Mouse (Mus musculus): ENCODE data around the gene Tcf23. TPM values are rescaled to one million over a fixed set of nuclear protein-coding genes. Genes with fewer than 3 reads are reported as not detected.

Gene Tcf23
- 0.08 TPM in 2 replicates for polyA plus RNA-seq (2014; fragmentation: Nextera tagmentation; extraction: Ambion mirVana)

GRCm38 (mm10) chr5:30968416-30968815 lies at the start of gene Tcf23:
Gene Tcf23, plus strand, starts transcription at chr5:30968662.
- Histone ChIP-seq H3K9me3 (ENCODE audit: control insufficient read depth, low read length) (no peaks in the 10 kb centered on the region), H3K27me3 (ENCODE audit: control insufficient read depth, insufficient read depth, low read length) (no peaks in the 10 kb centered on the region), H3K9ac (replicated peaks; ENCODE audit: low read length) (no peak within 1 kb of the TSS), H3K27ac (replicated peaks; ENCODE audit: low read depth, low read length) (no peak within 1 kb of the TSS), H3K4me2 (ENCODE audit: low read length) (no peak within 1 kb of the TSS), H3K4me3 (replicated peaks; ENCODE audit: low read depth, low read length) (no peak within 1 kb of the TSS), H3K36me3 (ENCODE audit: control insufficient read depth, insufficient read depth, low read length) (no peaks in the 10 kb centered on the region), H3K4me1 (ENCODE audit: control insufficient read depth, insufficient read depth, low read length) (no peaks in the 10 kb centered on the region)
- no peak for DNase-seq
- 77% methylated on average over 8 of the region's 8 CpGs for WGBS
- ATAC-seq (ENCODE audit: low FRiP score, low TSS enrichment): no peak

GRCm38 (mm10) chr5:30918691-30919090 lies 49.8 kb upstream of the Tcf23 start:
- ATAC-seq (ENCODE audit: low FRiP score, low TSS enrichment): no peak
- WGBS: 76% methylated on average over 8 of the region's 8 CpGs
- Histone ChIP-seq H3K36me3 (ENCODE audit: control insufficient read depth, insufficient read depth, low read length) (no peaks in the 10 kb centered on the region), H3K9me3 (ENCODE audit: control insufficient read depth, low read length) (no peaks in the 10 kb centered on the region), H3K27me3 (ENCODE audit: control insufficient read depth, insufficient read depth, low read length) (no peaks in the 10 kb centered on the region; the same call in 1 of the 2 replicates), H3K27ac (replicated peaks; ENCODE audit: low read depth, low read length) (no peak overlapping the region), H3K4me1 (ENCODE audit: control insufficient read depth, insufficient read depth, low read length) (peaks cover 13% of the 10 kb centered on the region), H3K9ac (replicated peaks; ENCODE audit: low read length) (no peak overlapping the region), H3K4me2 (ENCODE audit: low read length) (no peak overlapping the region), H3K4me3 (replicated peaks; ENCODE audit: low read depth, low read length) (no peak overlapping the region)
- DNase-seq: no peak

GRCm38 (mm10) chr5:30919831-30920614 lies 48.4 kb upstream of the Tcf23 start:
- H3K27ac ChIP-seq (replicated peaks; ENCODE audit: low read depth, low read length): no peak overlapping the region
- ATAC-seq (ENCODE audit: low FRiP score, low TSS enrichment) (no peak), DNase-seq (peak; percentile 13)
- H3K36me3 ChIP-seq (ENCODE audit: control insufficient read depth, insufficient read depth, low read length): no peaks in the 10 kb centered on the region
- 74% methylated on average over 11 of the region's 11 CpGs for WGBS
- no peaks in the 10 kb centered on the region; the same call in 1 of the 2 replicates for H3K27me3 ChIP-seq (ENCODE audit: control insufficient read depth, insufficient read depth, low read length)
- peaks cover 13% of the 10 kb centered on the region for H3K4me1 ChIP-seq (ENCODE audit: control insufficient read depth, insufficient read depth, low read length)
- no peak overlapping the region for H3K4me3 ChIP-seq (replicated peaks; ENCODE audit: low read depth, low read length)
- H3K9me3 ChIP-seq (ENCODE audit: control insufficient read depth, low read length): no peaks in the 10 kb centered on the region
- no peak overlapping the region for H3K9ac ChIP-seq (replicated peaks; ENCODE audit: low read length)
- no peak overlapping the region for H3K4me2 ChIP-seq (ENCODE audit: low read length)

DNA sequence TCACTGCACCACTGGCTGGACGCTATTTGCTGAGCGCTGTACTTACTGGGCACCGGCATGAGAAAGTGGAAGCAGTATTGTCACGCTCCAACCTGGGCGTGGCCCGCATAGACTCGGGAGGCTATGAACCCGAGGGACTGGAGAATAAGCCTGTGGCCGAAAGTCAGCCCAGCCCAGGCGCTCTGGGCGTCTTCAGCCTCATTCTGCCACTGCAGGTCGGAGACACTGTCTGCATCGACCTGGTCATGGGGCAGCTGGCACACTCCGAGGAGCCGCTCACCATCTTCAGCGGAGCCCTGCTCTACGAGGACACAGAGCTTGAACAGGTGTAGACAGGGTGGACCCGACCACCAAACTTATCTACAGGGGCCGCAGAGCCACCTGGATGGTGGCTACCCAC lies 47.8 kb upstream of the Tcf23 start:
- Histone ChIP-seq H3K4me1 (ENCODE audit: control insufficient read depth, insufficient read depth, low read length) (peaks cover 11% of the 10 kb centered on the region), H3K36me3 (ENCODE audit: control insufficient read depth, insufficient read depth, low read length) (no peaks in the 10 kb centered on the region), H3K9me3 (ENCODE audit: control insufficient read depth, low read length) (no peaks in the 10 kb centered on the region), H3K27me3 (ENCODE audit: control insufficient read depth, insufficient read depth, low read length) (no peaks in the 10 kb centered on the region; the same call in 1 of the 2 replicates), H3K9ac (replicated peaks; ENCODE audit: low read length) (no peak overlapping the region), H3K27ac (replicated peaks; ENCODE audit: low read depth, low read length) (no peak overlapping the region), H3K4me2 (ENCODE audit: low read length) (peak overlapping the region; percentile 81; the same call in 1 of the 2 replicates), H3K4me3 (replicated peaks; ENCODE audit: low read depth, low read length) (no peak overlapping the region)
- 59% methylated on average over 19 of the region's 19 CpGs for WGBS
- ATAC-seq (ENCODE audit: low FRiP score, low TSS enrichment): no peak
- DNase-seq: no peak

DNA sequence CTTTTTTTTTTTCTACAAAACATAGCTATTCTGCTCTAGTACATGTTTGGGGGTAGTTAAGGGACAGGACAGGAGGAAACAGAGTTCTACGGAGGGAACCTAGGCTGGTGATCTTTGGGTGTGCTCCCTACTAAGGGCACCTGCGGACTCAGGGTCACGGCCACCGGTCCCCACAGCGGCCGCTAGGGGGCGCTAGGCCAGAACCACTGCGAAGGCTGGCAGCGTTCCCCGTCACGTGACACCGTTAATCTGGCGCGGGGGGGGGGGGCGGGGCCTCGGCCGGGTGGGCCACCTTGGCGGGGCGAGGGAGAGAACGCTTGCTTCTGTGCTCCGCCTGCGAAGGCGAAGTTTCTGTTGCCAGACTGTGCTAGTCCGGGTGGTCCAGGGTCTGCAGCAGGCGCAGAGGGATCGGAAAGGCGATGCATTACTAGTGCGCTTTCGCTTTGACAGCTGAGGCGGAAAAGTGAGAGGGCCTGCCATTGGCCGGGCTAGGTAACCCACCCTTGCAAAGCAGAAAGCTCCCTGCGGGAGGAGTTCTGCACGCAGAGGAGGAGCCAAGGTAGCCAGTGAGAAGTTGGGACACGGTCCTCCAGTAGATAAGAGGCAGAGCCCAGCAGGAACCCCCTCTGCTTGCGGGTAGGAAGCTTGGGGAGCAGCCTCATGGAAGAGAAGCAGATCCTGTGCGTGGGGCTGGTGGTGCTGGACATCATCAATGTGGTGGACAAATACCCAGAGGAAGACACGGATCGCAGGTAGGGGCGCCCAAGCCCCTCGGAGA lies 47.0 kb upstream of the Tcf23 start, which contains the start of gene Khk:
Gene Khk (plus strand): TSS at position 176 of the 778 bp plus-strand sequence.
- Histone ChIP-seq H3K27ac (replicated peaks; ENCODE audit: low read depth, low read length) (peak within 1 kb of the TSS; percentile 45; the same call in 1 of the 2 replicates), H3K9ac (replicated peaks; ENCODE audit: low read length) (peak within 1 kb of the TSS; percentile 64), H3K4me3 (replicated peaks; ENCODE audit: low read depth, low read length) (peak within 1 kb of the TSS; percentile 42), H3K4me2 (ENCODE audit: low read length) (peak within 1 kb of the TSS; percentile 81), H3K36me3 (ENCODE audit: control insufficient read depth, insufficient read depth, low read length) (no peaks in the 10 kb centered on the region), H3K27me3 (ENCODE audit: control insufficient read depth, insufficient read depth, low read length) (no peaks in the 10 kb centered on the region; the same call in 1 of the 2 replicates), H3K4me1 (ENCODE audit: control insufficient read depth, insufficient read depth, low read length) (peaks cover 9% of the 10 kb centered on the region), H3K9me3 (ENCODE audit: control insufficient read depth, low read length) (no peaks in the 10 kb centered on the region)
- ATAC-seq (ENCODE audit: low FRiP score, low TSS enrichment) (peak; percentile 73), DNase-seq (peak; percentile 95)
- WGBS: under 1% methylated on average over 39 of the region's 40 CpGs

- Histone ChIP-seq H3K9me3 (ENCODE audit: control insufficient read depth, low read length) (no peaks in the 10 kb centered on the region), H3K9ac (replicated peaks; ENCODE audit: low read length) (peak overlapping the region; percentile 64; the same call in 1 of the 2 replicates), H3K27ac (replicated peaks; ENCODE audit: low read depth, low read length) (no peak overlapping the region), H3K4me3 (replicated peaks; ENCODE audit: low read depth, low read length) (peak overlapping the region; percentile 42), H3K36me3 (ENCODE audit: control insufficient read depth, insufficient read depth, low read length) (no peaks in the 10 kb centered on the region), H3K27me3 (ENCODE audit: control insufficient read depth, insufficient read depth, low read length) (no peaks in the 10 kb centered on the region; the same call in 1 of the 2 replicates), H3K4me1 (ENCODE audit: control insufficient read depth, insufficient read depth, low read length) (peaks cover 9% of the 10 kb centered on the region), H3K4me2 (ENCODE audit: low read length) (peak overlapping the region; percentile 81)
- no peak for ATAC-seq (ENCODE audit: low FRiP score, low TSS enrichment)
- DNase-seq: no peak
- WGBS: 76% methylated on average over 10 of the region's 10 CpGs
These were observed 45.9 kb upstream of the Tcf23 start for GRCm38 (mm10) chr5:30922581-30923041.

DNA sequence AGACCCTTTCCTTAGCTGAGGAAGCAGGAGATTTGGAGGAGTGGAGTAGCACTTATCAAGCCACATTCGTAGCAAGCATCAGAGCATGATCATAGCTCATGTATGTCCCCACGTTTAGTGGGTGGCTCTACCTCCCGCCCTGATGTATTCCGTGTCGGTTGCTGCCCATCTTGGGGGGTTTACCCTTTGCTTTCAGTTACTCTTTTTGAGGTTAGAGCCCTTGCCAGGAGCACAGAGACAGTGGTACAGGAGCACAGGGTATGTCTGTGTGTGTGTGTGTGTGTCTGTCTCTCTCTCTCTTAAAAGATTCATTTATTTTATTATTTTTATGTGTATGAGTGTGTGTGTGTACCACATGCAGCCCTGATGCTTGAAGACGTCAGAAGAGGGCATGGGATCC lies 45.3 kb upstream of the Tcf23 start:
- peaks cover 14% of the 10 kb centered on the region for H3K4me1 ChIP-seq (ENCODE audit: control insufficient read depth, insufficient read depth, low read length)
- no peak overlapping the region for H3K9ac ChIP-seq (replicated peaks; ENCODE audit: low read length)
- H3K9me3 ChIP-seq (ENCODE audit: control insufficient read depth, low read length): no peaks in the 10 kb centered on the region
- no peak overlapping the region for H3K4me3 ChIP-seq (replicated peaks; ENCODE audit: low read depth, low read length)
- WGBS: 88% methylated on average over 6 of the region's 6 CpGs
- no peak overlapping the region for H3K27ac ChIP-seq (replicated peaks; ENCODE audit: low read depth, low read length)
- H3K27me3 ChIP-seq (ENCODE audit: control insufficient read depth, insufficient read depth, low read length): no peaks in the 10 kb centered on the region; the same call in 1 of the 2 replicates
- H3K4me2 ChIP-seq (ENCODE audit: low read length): no peak overlapping the region
- ATAC-seq (ENCODE audit: low FRiP score, low TSS enrichment) (no peak), DNase-seq (no peak)
- no peaks in the 10 kb centered on the region for H3K36me3 ChIP-seq (ENCODE audit: control insufficient read depth, insufficient read depth, low read length)

- H3K4me3 ChIP-seq (replicated peaks; ENCODE audit: low read depth, low read length): no peak overlapping the region
- H3K4me2 ChIP-seq (ENCODE audit: low read length): no peak overlapping the region
- no peak overlapping the region for H3K27ac ChIP-seq (replicated peaks; ENCODE audit: low read depth, low read length)
- H3K4me1 ChIP-seq (ENCODE audit: control insufficient read depth, insufficient read depth, low read length): peaks cover 15% of the 10 kb centered on the region
- no peaks in the 10 kb centered on the region for H3K36me3 ChIP-seq (ENCODE audit: control insufficient read depth, insufficient read depth, low read length)
- no peaks in the 10 kb centered on the region for H3K9me3 ChIP-seq (ENCODE audit: control insufficient read depth, low read length)
- no peaks in the 10 kb centered on the region; the same call in 1 of the 2 replicates for H3K27me3 ChIP-seq (ENCODE audit: control insufficient read depth, insufficient read depth, low read length)
- no peak for ATAC-seq (ENCODE audit: low FRiP score, low TSS enrichment)
- no peak overlapping the region for H3K9ac ChIP-seq (replicated peaks; ENCODE audit: low read length)
- DNase-seq: no peak
- 79% methylated on average over 8 of the region's 8 CpGs for WGBS
These were observed 43.8 kb upstream of the Tcf23 start for GRCm38 (mm10) chr5:30924614-30925013.

Data from midbrain, embryonic 14.5 days (tissue).